Mouse (Mus musculus): ENCODE data around the gene Hsd17b11. TPM values are rescaled to one million over a fixed set of nuclear protein-coding genes. Genes with fewer than 3 reads are reported as not detected.
"Not testable (repeated sequence)": the region's sequence is repeated elsewhere in the genome, so short reads cannot be mapped to it uniquely, and the experiment has no call there.

Gene Hsd17b11
- total RNA-seq, 1 experiment from 2014 or later: 135 TPM

DNA sequence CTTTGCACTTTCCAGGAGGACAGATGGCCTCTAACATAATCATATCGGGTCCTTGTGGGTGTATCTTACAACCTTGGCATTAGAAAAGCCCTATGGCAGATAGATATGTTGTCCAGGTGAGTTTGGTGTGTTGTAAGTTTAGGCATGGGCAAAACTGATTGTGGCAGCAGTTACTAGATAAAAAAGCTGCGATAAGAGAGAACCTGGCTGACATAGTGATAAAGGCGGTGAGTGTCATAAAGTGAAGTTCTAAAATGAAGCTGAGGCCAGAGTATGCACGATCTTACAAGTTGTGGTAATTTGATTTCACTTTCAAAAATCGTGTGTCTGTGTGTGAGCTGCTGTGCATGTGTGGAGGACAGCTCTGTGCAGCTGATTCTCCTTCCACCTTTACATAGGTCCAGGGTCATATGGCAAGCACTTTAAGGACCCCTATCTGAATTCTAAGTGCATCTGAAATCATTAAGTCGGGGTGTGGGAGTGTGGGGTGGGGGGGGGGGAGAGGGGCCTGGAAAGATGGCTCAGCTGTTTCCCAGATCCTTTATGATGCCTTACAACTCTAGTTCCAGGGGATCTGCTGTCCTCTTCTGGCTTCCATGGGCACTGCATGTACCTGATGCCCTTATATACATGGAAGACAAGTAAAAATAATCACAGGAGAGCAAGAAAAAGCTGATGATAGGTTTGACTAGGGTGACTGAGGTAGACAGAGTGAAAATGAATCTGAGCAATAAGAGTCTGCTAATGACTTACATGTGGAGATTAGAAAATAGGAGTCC, 17.6 kb upstream of the Hsd17b11 start:
- ATAC-seq (replicated peaks; ENCODE audit: insufficient number of reproducible peaks, low FRiP score, low TSS enrichment, poor library complexity, severe bottlenecking): no peak

DNA sequence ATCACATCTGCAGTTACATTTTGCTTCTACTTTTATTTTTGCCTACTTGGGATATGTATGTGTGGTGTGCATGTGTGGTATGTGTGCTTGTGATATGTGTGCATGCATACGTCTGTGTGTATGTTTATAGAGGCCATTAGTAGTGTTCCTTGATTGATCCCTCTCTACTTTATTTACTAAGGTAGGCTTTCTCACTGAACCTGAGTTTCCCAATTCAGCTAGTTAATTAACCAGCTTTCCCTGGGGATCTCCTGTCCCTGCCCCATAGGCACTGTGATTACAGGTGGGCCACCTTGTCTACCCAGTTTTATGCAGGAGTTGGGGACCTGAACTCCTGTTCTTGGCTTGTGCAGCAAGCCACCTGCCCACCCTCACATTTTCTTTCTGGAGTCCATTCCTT, 15.0 kb upstream of the Hsd17b11 start:
- ATAC-seq (replicated peaks; ENCODE audit: insufficient number of reproducible peaks, low FRiP score, low TSS enrichment, poor library complexity, severe bottlenecking): no peak

DNA sequence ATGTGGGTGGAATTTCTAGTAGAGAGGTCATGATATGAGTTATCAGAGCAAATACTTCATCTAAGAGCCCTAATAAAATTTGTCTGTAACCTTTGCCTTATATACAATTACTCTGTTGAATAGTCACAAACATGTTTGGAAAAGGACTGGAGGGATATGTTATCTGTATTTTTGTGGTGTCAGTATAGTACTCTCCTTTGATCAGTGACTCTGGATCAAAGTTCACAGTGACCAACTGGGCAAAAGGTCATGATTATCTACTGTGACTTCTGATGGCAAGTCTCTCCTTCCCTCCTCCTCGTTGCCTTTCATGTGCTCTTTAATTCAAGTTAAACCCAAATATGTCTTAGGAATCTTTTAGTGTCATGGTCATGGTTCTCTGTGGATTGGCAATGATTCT, 14.1 kb upstream of the Hsd17b11 start:
- no peak for ATAC-seq (replicated peaks; ENCODE audit: insufficient number of reproducible peaks, low FRiP score, low TSS enrichment, poor library complexity, severe bottlenecking)

DNA sequence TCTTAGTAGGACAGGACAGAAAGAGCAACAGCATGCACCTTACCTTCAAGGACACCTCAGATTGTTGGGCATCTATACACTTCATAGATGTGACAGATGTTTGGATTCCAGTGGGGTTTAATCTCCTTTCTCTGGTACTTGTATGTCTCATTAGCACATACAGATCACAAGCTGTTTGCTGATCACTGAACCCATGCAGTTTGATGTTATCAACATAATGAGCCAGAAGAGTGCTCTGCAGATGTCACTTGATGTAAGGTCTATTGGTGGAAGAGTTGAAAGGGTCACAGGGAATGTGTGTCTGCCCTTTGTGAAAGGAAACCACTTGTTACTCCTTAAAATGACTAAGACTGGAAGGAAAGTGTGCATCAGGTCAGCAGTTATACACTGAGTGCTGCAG, 13.3 kb upstream of the Hsd17b11 start:
- no peak for ATAC-seq (replicated peaks; ENCODE audit: insufficient number of reproducible peaks, low FRiP score, low TSS enrichment, poor library complexity, severe bottlenecking)

DNA sequence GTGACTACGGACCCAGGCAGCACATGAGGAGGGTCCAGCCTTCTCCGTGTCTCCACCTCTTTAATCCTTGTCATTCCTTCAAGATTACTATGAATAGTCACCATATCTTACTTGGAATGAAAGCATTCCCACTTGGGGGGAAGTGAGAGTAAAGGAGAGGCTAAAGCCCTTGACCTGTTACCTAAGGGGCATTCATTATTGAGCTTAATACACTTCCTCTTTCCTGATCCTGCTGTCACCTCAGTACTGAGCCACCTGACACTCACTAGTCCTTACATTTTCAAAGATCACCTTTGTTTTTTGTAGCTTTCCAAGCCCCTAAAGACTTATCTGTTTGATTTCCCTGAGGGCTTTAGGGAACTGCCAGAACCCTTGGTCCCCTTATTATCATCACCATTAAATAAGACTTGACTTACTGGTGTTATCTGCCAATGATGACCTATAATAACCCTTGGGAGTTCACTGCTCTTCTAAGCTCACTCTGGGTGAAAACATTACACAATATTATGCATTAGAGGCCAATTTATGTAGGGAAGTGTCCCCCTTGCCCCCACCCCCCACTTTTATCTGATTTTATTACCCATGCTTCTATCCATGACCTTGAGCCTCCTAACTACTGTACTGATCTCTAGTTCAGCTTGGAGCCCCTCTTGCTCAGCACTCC, 10.8 kb upstream of the Hsd17b11 start:
- no peak for ATAC-seq (replicated peaks; ENCODE audit: insufficient number of reproducible peaks, low FRiP score, low TSS enrichment, poor library complexity, severe bottlenecking)

DNA sequence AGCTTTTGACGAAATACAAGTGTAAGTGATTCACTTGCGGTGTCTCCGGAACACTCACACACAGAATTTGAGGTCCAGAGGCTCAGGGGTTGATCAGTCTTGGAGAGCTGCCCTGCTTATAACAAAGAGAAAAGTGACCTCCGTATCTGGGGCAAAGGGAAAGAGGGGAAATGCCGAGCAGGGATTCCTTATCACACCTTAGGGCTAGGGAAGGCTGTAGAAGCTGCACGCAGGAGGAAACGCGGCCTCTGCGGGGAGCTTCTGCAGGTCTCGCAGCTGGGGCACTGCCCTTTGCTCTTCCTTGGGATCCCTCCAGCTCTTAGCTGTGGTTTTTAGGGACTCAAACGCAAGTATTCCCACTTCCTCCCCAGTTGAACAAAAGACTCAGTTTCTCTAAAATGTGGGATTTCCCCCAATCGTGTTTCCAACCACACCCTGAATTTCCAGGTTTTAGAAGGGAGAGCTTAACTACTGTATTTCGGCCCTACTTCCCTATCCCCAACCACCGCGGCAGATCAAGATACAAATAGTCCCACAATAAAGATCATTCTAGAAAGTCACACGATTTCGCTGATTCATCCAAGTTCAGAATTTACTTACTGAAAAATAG, 3.6 kb upstream of the Hsd17b11 start:
- ATAC-seq (replicated peaks; ENCODE audit: insufficient number of reproducible peaks, low FRiP score, low TSS enrichment, poor library complexity, severe bottlenecking): no peak

DNA sequence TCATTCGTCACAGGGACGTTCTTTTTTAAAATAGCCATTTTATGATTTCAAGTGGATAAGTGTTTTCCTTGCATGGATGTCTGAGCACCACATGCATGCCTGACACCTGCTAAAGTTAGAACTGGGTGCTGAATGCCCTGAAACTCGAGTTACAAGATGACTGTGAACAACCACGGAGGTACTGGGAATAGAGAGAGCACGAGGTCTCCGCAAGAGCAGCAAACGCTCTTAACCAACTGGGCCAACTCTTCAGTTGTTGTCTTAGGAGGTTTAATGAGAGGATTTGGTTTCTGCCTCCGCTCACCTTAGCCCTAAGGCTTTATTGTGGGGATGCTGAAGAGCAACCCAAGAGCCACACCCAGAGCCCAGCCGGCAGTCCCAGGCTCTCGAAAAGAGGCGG, 3.0 kb upstream of the Hsd17b11 start:
- ATAC-seq (replicated peaks; ENCODE audit: insufficient number of reproducible peaks, low FRiP score, low TSS enrichment, poor library complexity, severe bottlenecking): no peak

DNA sequence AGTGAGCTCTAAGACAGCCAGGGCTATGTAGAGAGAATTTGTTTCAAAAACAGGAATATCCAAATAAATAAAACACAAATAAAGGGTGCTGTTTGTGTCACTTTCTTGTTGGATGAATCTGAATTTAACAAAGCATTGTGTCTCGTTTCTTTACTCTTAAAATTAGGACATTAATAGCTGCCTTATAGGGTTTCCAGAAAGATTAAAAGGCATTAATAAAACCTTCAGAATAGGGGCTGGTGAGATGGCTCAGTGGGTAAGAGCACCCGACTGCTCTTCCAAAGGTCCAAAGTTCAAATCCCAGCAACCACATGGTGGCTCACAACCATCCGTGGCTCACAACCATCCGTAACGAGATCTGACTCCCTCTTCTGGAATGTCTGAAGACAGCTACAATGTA, 2.5 kb upstream of the Hsd17b11 start:
- not testable (repeated sequence) for ATAC-seq (replicated peaks; ENCODE audit: insufficient number of reproducible peaks, low FRiP score, low TSS enrichment, poor library complexity, severe bottlenecking)

DNA sequence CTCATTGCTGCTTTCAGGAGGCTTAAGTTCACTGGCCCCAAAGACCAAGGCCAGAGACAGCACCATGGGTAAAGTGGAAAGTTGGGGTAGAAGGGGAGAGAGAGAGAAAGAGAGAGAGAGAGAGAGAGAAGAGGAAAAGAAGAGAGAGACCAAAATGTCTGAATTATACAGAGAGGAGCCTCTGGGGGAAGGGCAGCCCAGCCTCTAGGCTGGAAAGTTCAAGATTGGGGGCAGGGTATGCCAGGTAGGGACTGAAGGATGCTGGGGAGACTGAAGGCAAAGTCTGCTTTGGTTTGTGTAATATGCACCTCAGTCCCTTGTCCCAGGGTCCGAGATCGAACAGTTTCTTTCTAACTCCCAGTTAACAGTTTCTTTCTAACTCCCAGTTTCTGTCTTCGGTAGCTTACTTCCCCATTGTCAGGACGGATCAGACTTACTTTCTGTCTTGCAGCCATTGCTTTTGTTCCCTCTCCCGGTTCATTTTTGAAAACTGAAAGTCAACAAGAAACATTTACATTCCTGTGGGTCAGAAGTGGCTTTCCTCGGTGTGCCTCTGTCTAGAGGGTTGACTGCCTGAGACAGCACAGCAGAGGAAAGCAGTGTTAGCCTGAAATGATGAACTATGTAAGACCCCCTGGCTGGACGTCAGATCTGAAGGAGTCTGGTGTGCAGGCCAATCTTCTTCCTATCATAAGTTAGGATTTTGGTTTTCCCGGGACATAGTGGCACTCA, 1.7 kb upstream of the Hsd17b11 start:
- no peak for ATAC-seq (replicated peaks; ENCODE audit: insufficient number of reproducible peaks, low FRiP score, low TSS enrichment, poor library complexity, severe bottlenecking)

DNA sequence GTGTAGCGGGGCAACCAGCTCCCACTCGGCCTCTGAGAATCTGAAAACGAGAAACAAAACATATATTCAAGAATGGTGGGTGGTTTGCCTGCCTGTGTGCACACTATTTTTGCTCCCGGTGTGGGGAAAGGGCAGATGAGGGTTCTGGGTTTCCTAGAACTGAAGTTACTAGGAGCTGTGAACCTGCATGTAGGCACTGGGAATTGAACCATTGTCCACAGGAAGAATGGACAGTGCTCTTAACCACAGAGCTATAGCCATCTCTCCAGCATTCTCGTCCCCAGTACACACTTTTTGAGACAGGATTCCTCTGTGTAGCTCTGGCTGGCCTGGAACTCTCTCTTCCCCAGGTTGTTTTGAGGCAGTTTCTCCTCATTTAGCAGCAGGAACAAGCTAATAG, 839 bp upstream of the Hsd17b11 start:
- ATAC-seq (replicated peaks; ENCODE audit: insufficient number of reproducible peaks, low FRiP score, low TSS enrichment, poor library complexity, severe bottlenecking): no peak

DNA sequence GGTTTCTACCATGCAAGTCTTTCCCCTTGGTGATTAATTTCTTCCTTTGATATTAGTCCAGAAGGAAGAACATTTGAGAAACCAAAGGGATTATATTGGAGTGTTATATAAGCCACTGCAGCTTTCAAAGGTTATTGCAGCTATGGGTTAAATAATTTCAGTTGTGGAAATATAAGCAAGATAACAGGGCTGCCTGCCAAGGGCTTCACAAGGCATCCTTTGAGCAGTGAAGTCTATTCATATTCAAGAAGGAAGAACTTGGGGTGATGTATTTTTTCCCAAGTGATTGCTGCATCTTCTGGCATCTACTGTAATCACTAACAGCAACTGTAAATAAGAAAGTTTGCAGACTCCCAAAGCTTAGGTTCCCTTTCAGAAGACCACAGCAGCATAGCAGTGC, 10.3 kb downstream of the Hsd17b11 start:
- no peak for ATAC-seq (replicated peaks; ENCODE audit: insufficient number of reproducible peaks, low FRiP score, low TSS enrichment, poor library complexity, severe bottlenecking)

DNA sequence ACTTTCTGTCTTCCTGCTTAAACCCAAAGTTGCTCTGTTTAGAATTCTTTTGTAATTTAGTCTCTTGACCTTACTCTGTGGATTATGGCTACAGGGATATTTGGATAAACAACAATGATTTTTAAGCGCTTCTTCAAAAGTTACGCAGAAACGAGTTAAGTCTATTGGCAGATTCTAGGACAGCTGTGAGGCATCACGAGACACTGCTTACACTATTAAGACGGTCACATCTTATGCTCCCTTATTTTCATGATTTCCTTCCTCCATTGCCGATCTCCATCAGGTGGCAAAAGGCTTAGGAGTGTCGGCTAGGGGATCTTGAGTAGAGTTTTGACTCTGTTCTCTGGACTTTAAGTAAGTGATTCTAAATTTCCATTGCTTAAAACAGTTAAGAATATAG, 11.5 kb downstream of the Hsd17b11 start:
- no peak for ATAC-seq (replicated peaks; ENCODE audit: insufficient number of reproducible peaks, low FRiP score, low TSS enrichment, poor library complexity, severe bottlenecking)

DNA sequence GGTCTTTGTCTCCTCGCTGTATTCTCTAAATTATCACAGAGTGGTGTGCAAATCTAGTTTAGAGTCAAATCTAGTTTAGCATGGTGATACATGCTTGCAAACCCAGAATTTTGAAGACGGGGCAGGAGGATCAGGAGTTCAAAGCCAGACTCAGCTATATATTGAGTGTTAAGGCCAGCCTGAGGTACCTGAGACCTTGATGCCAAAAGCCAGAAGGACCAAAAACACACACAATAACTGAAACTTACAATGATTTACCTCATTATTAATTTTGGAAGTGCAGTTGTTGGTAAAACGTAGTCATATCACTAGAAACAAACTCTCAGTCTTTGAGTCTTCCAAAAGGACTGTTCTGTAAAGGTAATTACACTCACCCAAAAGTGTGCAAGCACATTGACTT, 12.3 kb downstream of the Hsd17b11 start:
- no peak for ATAC-seq (replicated peaks; ENCODE audit: insufficient number of reproducible peaks, low FRiP score, low TSS enrichment, poor library complexity, severe bottlenecking)

DNA sequence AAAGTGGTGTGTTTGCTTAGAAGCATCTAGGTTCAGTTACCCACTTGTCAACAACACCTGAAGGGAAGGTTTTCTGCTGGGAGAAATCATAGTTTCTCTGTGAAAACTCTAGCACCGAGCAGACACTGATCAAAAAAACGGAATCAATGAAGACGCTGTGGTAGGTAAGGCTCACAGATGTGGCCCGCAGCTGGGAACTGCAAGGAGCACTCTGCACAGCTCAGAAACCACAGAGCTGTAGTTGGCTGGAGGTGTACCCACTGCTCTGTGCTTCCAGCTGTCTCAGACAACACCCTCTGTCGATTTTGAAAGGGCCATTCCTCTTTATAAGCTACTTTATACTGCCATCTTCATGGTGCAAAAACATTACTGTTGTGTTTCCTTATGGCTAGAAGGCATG, 13.9 kb downstream of the Hsd17b11 start:
- ATAC-seq (replicated peaks; ENCODE audit: insufficient number of reproducible peaks, low FRiP score, low TSS enrichment, poor library complexity, severe bottlenecking): no peak

DNA sequence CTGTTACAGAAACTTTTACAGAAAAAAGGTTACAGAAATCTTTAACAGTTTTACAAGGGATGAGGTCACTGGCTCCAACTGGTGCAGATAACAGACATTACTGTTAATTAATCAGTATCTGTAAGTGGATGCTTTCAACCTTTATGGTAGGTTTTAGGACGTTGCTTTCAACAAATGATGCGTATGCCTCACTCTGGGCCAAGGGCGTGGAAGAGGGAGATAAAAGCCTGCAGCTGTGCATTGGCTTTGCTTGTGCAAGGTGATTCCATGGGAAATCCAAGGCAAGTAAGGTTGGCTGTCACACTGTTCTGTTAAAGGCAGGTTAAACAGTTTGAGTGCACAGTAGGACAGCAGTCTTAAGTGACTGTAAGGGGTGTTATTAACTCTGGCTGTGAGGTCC, 14.9 kb downstream of the Hsd17b11 start:
- no peak for ATAC-seq (replicated peaks; ENCODE audit: insufficient number of reproducible peaks, low FRiP score, low TSS enrichment, poor library complexity, severe bottlenecking)

DNA sequence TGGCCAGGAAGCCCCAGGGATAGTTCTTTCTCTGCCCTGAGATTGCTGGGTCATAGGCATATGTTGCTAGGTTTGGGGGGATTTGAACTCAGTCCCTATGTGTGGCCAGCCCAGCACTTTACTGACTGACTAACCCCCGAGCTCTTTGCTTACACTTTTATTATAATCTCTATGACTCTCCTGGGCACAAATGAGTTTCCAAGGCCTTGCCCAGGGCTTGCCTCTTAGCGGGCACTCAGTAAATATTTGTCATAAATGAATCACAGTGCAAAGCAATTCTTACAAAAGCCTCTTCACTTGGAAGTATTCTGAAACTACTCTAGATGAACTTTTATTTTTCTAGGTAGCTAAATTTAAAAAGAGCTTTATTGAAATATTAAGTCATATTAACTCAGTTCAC, 17.8 kb downstream of the Hsd17b11 start:
- ATAC-seq (replicated peaks; ENCODE audit: insufficient number of reproducible peaks, low FRiP score, low TSS enrichment, poor library complexity, severe bottlenecking): no peak

DNA sequence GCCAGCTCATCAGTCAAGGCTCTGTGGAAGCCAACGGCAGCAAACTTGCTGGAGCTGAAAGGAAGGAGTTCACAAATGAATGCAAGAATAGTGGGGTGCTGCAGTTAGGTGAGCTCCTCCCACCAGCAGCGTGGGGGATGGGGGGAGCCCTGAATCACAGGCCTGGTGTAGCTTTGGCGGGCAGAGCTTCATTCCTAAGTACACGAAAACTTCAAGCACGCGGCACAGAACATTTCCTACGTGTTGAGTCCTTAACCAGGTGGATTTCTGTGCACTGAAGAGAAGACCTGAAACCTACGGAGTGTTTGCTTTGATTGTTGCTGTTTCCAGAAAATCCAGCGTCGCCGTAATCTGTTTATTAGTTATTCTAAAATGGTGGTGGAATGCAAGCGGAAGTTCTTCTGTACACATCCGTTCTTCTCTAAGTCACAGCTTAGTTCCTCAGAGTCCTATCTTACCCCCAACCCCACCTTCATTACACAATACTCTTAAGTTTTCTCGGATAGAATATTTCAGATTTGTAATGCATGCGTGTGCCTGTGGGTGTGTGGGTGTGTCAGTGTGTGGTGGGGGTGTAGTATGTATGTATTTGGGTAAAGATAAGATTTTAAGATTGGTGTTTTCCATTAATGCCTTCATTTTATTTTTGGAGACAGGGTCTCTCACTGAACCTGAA, 18.3 kb downstream of the Hsd17b11 start:
- no peak for ATAC-seq (replicated peaks; ENCODE audit: insufficient number of reproducible peaks, low FRiP score, low TSS enrichment, poor library complexity, severe bottlenecking)

DNA sequence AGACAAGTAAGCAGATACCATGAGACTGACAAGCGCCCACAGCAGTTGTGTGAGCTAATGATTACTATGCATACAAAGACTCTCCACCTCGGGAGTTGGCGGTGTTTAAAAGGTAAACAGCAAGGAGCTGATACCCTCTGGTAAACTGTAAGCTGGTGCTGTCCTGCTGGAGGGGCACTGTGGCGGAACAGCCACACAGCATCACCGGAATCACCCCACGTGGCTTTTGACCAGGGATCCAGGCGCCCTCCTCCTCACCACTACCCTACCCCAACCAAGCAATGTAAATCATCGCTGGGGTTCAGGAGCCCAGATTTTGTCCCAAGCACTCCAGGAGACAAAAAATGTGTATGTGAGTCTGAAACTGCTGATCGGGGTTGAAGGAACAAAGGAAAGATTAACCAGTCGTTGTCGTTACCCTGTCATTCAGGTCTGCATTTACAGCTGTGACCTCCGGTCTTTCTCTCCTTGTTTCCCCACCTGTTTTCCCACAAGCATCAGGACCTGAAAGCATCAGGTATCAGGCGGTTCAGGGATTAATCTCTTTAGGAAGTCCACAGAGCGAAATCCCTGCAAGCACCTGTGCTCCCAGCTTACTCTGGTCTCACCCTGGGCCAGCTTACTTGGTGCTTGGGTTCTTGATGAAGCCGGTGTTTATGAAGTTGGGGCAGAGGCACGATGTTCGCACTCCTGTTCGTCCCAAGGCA, 19.0 kb downstream of the Hsd17b11 start:
- no peak for ATAC-seq (replicated peaks; ENCODE audit: insufficient number of reproducible peaks, low FRiP score, low TSS enrichment, poor library complexity, severe bottlenecking)

All from monocyte, adult 5-6 weeks (primary cell).